ENCODE assay signal across 21 mouse cellular contexts in genomic region chr2:166289198-166289597, GRCm38 (mm10).
DNase-seq lines count a peak whose midpoint lies in the region; ATAC-seq and TF ChIP-seq lines count a peak whose summit lies in the region.
"Had no signal": no experiment of that assay in that cellular context is flagged by ENCODE, and none has a peak within 500 bp of the region (broad histone marks: within the 10 kb centered on the region; RNA-seq: fewer than 3 reads in every experiment).

No protein-coding gene starts in this region.

- CTCF ChIA-PET in Patski (lab: Charles Lee): no interaction called here

- 0 out of 2 replicates have a peak overlapping the region, but pooled peaks have one; percentile 35 for H3K27ac ChIP-seq in forebrain, embryonic 10.5 days
- H3K27ac ChIP-seq in forebrain, embryonic 15.5 days (replicated peaks): no peak overlapping the region
- no peak overlapping the region for H3K27ac ChIP-seq in hindbrain, embryonic 13.5 days
- H3K27ac ChIP-seq in hindbrain, embryonic 11.5 days (ENCODE audit: low read depth, low read length): no peak overlapping the region
- H3K27ac ChIP-seq: forebrain, embryonic 13.5 days; hindbrain, embryonic 15.5 days; limb, embryonic 15.5 days; liver, embryonic 15.5 days; midbrain, embryonic 10.5 days had no signal

- H3K9me3 ChIP-seq in forebrain, embryonic 10.5 days: no peaks in the 10 kb centered on the region
- H3K9me3 ChIP-seq in forebrain, embryonic 15.5 days: no peaks in the 10 kb centered on the region
- no peaks in the 10 kb centered on the region for H3K9me3 ChIP-seq in hindbrain, embryonic 13.5 days
- H3K9me3 ChIP-seq in hindbrain, embryonic 11.5 days (ENCODE audit: control insufficient read depth, low read length): no peaks in the 10 kb centered on the region
- H3K9me3 ChIP-seq: forebrain, embryonic 13.5 days; hindbrain, embryonic 15.5 days; limb, embryonic 15.5 days; liver, embryonic 15.5 days; midbrain, embryonic 10.5 days had no signal

- H3K4me1 ChIP-seq in forebrain, embryonic 10.5 days: peaks cover 47% of the 10 kb centered on the region
- peaks cover 7% of the 10 kb centered on the region; the same call in 1 of the 2 replicates for H3K4me1 ChIP-seq in forebrain, embryonic 15.5 days
- peaks cover 37% of the 10 kb centered on the region for H3K4me1 ChIP-seq in hindbrain, embryonic 13.5 days (replicated peaks)
- H3K4me1 ChIP-seq in hindbrain, embryonic 11.5 days (replicated peaks; ENCODE audit: control insufficient read depth, insufficient read depth, low read length): peaks cover 2% of the 10 kb centered on the region; the same call in 1 of the 2 replicates
- H3K4me1 ChIP-seq: liver, embryonic 15.5 days had no signal

- in situ Hi-C loops in Patski (cut with MboI; ENCODE audit: low pct_unique_long_range_greater_than_20kb): no loop called here

- WGBS in forebrain, embryonic 10.5 days: 87% methylated on average over 6 of the region's 6 CpGs
- 89% methylated on average over 6 of the region's 6 CpGs for WGBS in forebrain, embryonic 15.5 days
- WGBS in hindbrain, embryonic 13.5 days: 84% methylated on average over 6 of the region's 6 CpGs
- WGBS in hindbrain, embryonic 11.5 days: 82% methylated on average over 6 of the region's 6 CpGs

- H3K9ac ChIP-seq in forebrain, embryonic 15.5 days (replicated peaks): no peak overlapping the region
- 0 out of 2 replicates have a peak overlapping the region, but pooled peaks have one; percentile 8 for H3K9ac ChIP-seq in hindbrain, embryonic 13.5 days
- H3K9ac ChIP-seq in hindbrain, embryonic 11.5 days (ENCODE audit: low read depth, low read length): no peak overlapping the region
- H3K9ac ChIP-seq: forebrain, embryonic 13.5 days; hindbrain, embryonic 15.5 days; limb, embryonic 15.5 days; liver, embryonic 15.5 days had no signal

- no peak for TF ChIP-seq CTCF in Patski (IDR thresholded peaks at IDR 0.05)

- peaks cover 30% of the 10 kb centered on the region for H3K27me3 ChIP-seq in forebrain, embryonic 10.5 days (ENCODE audit: poor library complexity, severe bottlenecking)
- H3K27me3 ChIP-seq in forebrain, embryonic 15.5 days: no peaks in the 10 kb centered on the region
- peaks cover 25% of the 10 kb centered on the region for H3K27me3 ChIP-seq in hindbrain, embryonic 13.5 days
- 0 out of 2 replicates have a peak, but pooled peaks cover 3% of the 10 kb centered on the region for H3K27me3 ChIP-seq in hindbrain, embryonic 11.5 days (ENCODE audit: control insufficient read depth, insufficient read depth, low read length)
- no peaks in the 10 kb centered on the region for H3K27me3 ChIP-seq in Patski
- H3K27me3 ChIP-seq: forebrain, embryonic 13.5 days; hindbrain, embryonic 15.5 days; limb, embryonic 15.5 days; liver, embryonic 15.5 days had no signal

- DNase-seq in forebrain, embryonic 10.5 days (ENCODE audit: extremely low spot score, low spot score): no peak
- no peak for DNase-seq in hindbrain, embryonic 11.5 days (ENCODE audit: low spot score)
- DNase-seq in Patski (ENCODE audit: low read depth, low spot score): peak; percentile 24
- DNase-seq in gastrocnemius, postnatal 4 days (ENCODE audit: low spot score in 2 of 2): no peak
- DNase-seq in right cerebral cortex, postnatal 25 days: no peak
- DNase-seq: cerebellum, adult 2 months; cerebellum, postnatal 36 days; gastrocnemius, postnatal 25 days; kidney, postnatal 10 days; layer of hippocampus, postnatal 36 days; thymus, postnatal 14 days had no signal

- POLR2A ChIA-PET in Patski (lab: Charles Lee): no interaction called here

- no peaks in the 10 kb centered on the region for H3K36me3 ChIP-seq in forebrain, embryonic 10.5 days (replicated peaks)
- H3K36me3 ChIP-seq in forebrain, embryonic 15.5 days: no peaks in the 10 kb centered on the region
- H3K36me3 ChIP-seq in hindbrain, embryonic 13.5 days: no peaks in the 10 kb centered on the region
- H3K36me3 ChIP-seq in hindbrain, embryonic 11.5 days (ENCODE audit: control insufficient read depth, insufficient read depth, low read length): no peaks in the 10 kb centered on the region
- H3K36me3 ChIP-seq: G1E; hindbrain, embryonic 15.5 days; limb, embryonic 15.5 days; liver, embryonic 15.5 days; midbrain, embryonic 10.5 days had no signal

- no peak for ATAC-seq in forebrain, embryonic 15.5 days (replicated peaks)
- ATAC-seq in hindbrain, embryonic 13.5 days (ENCODE audit: low FRiP score): no peak
- ATAC-seq in hindbrain, embryonic 11.5 days (ENCODE audit: low FRiP score): no peak
- no peak for ATAC-seq in Patski
- peak; percentile 64 for ATAC-seq in megakaryocyte, adult 5-6 weeks (ENCODE audit: poor library complexity, severe bottlenecking)
- ATAC-seq: forebrain, embryonic 13.5 days; intestine, embryonic 16.5 days had no signal

- H3K4me3 ChIP-seq in forebrain, embryonic 10.5 days: no peak overlapping the region
- no peak overlapping the region for H3K4me3 ChIP-seq in forebrain, embryonic 15.5 days
- no peak overlapping the region for H3K4me3 ChIP-seq in hindbrain, embryonic 13.5 days
- no peak overlapping the region for H3K4me3 ChIP-seq in hindbrain, embryonic 11.5 days (ENCODE audit: low read depth, low read length)
- H3K4me3 ChIP-seq: forebrain, embryonic 13.5 days; hindbrain, embryonic 15.5 days; limb, embryonic 15.5 days; liver, embryonic 15.5 days; midbrain, embryonic 10.5 days had no signal

- no peak overlapping the region for H3K4me2 ChIP-seq in forebrain, embryonic 15.5 days (replicated peaks)
- no peak overlapping the region for H3K4me2 ChIP-seq in hindbrain, embryonic 13.5 days
- no peak overlapping the region for H3K4me2 ChIP-seq in hindbrain, embryonic 11.5 days (replicated peaks; ENCODE audit: low read depth, low read length)
- H3K4me2 ChIP-seq: forebrain, embryonic 13.5 days; hindbrain, embryonic 15.5 days; limb, embryonic 15.5 days; liver, embryonic 15.5 days had no signal
